Mouse (Mus musculus): Measurements from ENCODE around the gene Erf.

Erf gene

GRCm38 (mm10) chr7:25237249-25238014 is 13.1 kb downstream of the Erf start, which contains the start of gene Gsk3a:
Gsk3a (minus strand) TSS chr7:25237851.
- DNase-seq, result peak; percentile 98

GRCm38 (mm10) chr7:25235526-25235925 is 15.0 kb downstream of the Erf start:
- DNase-seq, result no peak

GRCm38 (mm10) chr7:25233061-25233460 is 17.5 kb downstream of the Erf start:
- DNase-seq, result no peak

- DNase-seq, result no peak
These were observed 18.4 kb downstream of the Erf start for GRCm38 (mm10) chr7:25232101-25232648.

- DNase-seq, result no peak
These were observed 19.8 kb downstream of the Erf start for GRCm38 (mm10) chr7:25230690-25231285.

GRCm38 (mm10) chr7:25227523-25228300 is 22.8 kb downstream of the Erf start:
- no peak for DNase-seq

GRCm38 (mm10) chr7:25222275-25222967 is 28.1 kb downstream of the Erf start:
- no peak for DNase-seq

GRCm38 (mm10) chr7:25221102-25221883 is 29.3 kb downstream of the Erf start, which contains the start of gene Zfp526:
Zfp526 (plus strand) TSS chr7:25221425.
- DNase-seq, result peak; percentile 97

GRCm38 (mm10) chr7:25220457-25221101 is 30.0 kb downstream of the Erf start, which contains the start of gene Dedd2:
Dedd2 (minus strand) TSS chr7:25220615.
- no peak for DNase-seq

GRCm38 (mm10) chr7:25219756-25220456 is 30.7 kb downstream of the Erf start:
- peak; percentile 95 for DNase-seq

GRCm38 (mm10) chr7:25219416-25219750 is 31.2 kb downstream of the Erf start:
- DNase-seq, result peak; percentile 33

GRCm38 (mm10) chr7:25218705-25219415 is 31.7 kb downstream of the Erf start:
- DNase-seq, result peak; percentile 19

- no peak for DNase-seq
These were observed 32.7 kb downstream of the Erf start for GRCm38 (mm10) chr7:25217653-25218395.

GRCm38 (mm10) chr7:25214172-25214571 is 36.4 kb downstream of the Erf start:
- DNase-seq, result no peak

- DNase-seq, result no peak
These were observed 37.5 kb downstream of the Erf start for GRCm38 (mm10) chr7:25213099-25213498.

GRCm38 (mm10) chr7:25210482-25210881 is 40.1 kb downstream of the Erf start:
- no peak for DNase-seq

- DNase-seq, result no peak
These were observed 41.4 kb downstream of the Erf start for GRCm38 (mm10) chr7:25209161-25209622.

- DNase-seq, result peak; percentile 31
These were observed 44.3 kb downstream of the Erf start for GRCm38 (mm10) chr7:25206094-25206830.
